Mouse (Mus musculus) spleen, adult 2 months (tissue): ENCODE measurements around the gene Zfp958.
"Not testable (repeated sequence)": the region's sequence is repeated elsewhere in the genome, so short reads cannot be mapped to it uniquely, and the experiment has no call there.

ENCODE experiments used
- CTCF ChIP-seq: fragments of 200-500 bp; IDR thresholded peaks from 2 replicates; pipeline ENCODE4 v1.5.1; 2011; ENCODE audit warnings: mild to moderate bottlenecking, inconsistent platforms; ENCODE audit not compliant: insufficient read depth, insufficient read length, insufficient replicate concordance; ENCODE audit errors: extremely low read depth
- POLR2A ChIP-seq: fragments of 200-500 bp; IDR thresholded peaks from 2 replicates; pipeline ENCODE4 v1.6.1; 2011; ENCODE audit warnings: low read depth, low read length, inconsistent platforms

- TF ChIP-seq POLR2A, CTCF: not testable (repeated sequence)
These were observed 1.3 kb upstream of the Zfp958 start for GRCm38 (mm10) chr8:4611626-4612175.
